Mouse (Mus musculus): ENCODE measurements around the gene Tfpi. TPM values are rescaled to one million over a fixed set of nuclear protein-coding genes. Genes with fewer than 3 reads are reported as not detected.

Tfpi gene
- polyA plus RNA-seq, 1 experiment from 2014 or later: 25.8 TPM

DNA sequence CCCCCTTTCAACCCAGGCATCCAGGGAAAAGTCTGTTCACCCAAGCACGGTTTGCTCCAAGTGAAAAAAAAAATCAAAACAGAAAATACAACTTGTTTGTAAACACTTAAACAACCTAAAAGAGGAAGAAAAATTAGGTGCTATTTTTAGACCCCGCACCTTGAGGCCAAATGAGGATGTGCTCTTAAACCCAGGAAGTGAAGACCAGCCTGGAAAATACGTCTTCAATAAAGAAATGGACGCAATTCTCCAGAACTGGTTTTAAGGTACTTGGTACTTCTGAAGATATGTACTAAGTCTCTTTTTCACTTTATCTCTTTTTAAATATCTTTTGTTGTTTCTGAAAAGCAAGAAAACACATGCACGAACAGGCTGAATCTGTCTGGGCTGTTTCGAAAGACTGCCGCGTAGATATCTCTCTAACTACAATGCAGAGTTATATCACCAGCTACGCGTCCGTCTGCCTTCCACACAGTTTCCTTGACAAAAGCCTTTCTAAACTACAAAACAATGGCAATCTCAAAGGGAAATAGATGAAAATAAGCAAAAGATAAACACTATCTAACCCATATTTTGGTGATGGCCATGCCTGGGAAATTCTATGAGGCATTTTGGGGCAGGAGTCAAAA is 89.1 kb downstream of the Tfpi start:
- WGBS (ENCODE audit: insufficient replicate concordance): 24% methylated on average over 11 of the region's 11 CpGs

DNA sequence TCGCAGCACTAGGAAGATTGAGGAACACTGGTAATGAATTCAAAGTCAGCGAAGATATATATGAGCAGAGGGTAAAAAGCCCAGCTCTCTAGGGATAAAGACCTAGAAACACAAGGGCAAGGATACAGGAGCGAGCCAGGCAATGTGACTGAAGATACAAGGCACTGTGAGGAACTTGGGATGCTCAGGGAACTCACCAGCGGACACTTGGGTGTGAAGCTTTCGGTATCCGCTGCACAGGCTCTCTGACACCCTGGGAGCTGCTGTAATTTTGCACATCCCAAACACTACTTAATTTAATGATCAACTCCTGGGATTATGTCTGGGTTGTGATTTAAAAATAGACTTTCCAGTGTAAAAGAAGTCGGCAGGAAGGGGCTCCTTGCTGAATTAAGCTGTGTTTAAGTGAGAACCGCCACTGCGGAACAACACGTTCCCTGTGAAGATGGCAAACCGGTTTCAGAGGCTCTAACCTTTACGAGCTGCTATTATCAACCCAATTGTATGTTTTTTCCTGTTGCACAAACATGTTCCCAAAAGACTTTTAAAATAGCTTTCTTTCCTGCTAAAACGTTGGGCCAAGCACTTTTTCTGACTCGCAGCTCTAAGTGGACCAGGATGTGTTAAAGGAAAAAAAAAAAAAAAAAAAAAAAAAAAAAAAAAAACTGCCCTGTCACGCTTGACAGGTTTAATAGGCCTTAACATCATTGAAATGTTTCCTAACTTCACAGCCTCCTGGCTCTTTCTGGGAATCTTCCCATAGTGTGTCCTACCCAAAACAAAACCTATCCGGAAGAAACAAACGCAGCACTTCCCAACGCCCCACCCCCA is 89.8 kb downstream of the Tfpi start:
- Histone ChIP-seq H3K4me2 (peak overlapping the region; percentile 57), H3K27me3 (replicated peaks) (no peaks in the 10 kb centered on the region), H3K4me3 (peak overlapping the region; percentile 43), H3K4me1 (peaks cover 33% of the 10 kb centered on the region), H3K36me3 (no peaks in the 10 kb centered on the region), H3K9ac (0 out of 2 replicates have a peak overlapping the region, but pooled peaks have one; percentile 22), H3K27ac (0 out of 2 replicates have a peak overlapping the region, but pooled peaks have one; percentile 10), H3K9me3 (replicated peaks) (no peaks in the 10 kb centered on the region)
- WGBS (ENCODE audit: insufficient replicate concordance): 59% methylated on average over 18 of the region's 18 CpGs
- ATAC-seq: no peak

More for the DNA sequence above, 89.1 kb downstream of the Tfpi start:
- peak overlapping the region; percentile 57 for H3K4me2 ChIP-seq
- H3K4me1 ChIP-seq: peaks cover 33% of the 10 kb centered on the region
- H3K4me3 ChIP-seq: peak overlapping the region; percentile 43
- H3K9me3 ChIP-seq (replicated peaks): no peaks in the 10 kb centered on the region
- no peaks in the 10 kb centered on the region for H3K27me3 ChIP-seq (replicated peaks)
- peak overlapping the region; percentile 22; the same call in 1 of the 2 replicates for H3K9ac ChIP-seq
- 0 out of 2 replicates have a peak overlapping the region, but pooled peaks have one; percentile 3 for H3K27ac ChIP-seq
- ATAC-seq: no peak
- H3K36me3 ChIP-seq: no peaks in the 10 kb centered on the region

- 43% methylated on average over 6 of the region's 6 CpGs for WGBS (ENCODE audit: insufficient replicate concordance)
These were observed 91.5 kb downstream of the Tfpi start for GRCm38 (mm10) chr2:84384911-84385693.

DNA sequence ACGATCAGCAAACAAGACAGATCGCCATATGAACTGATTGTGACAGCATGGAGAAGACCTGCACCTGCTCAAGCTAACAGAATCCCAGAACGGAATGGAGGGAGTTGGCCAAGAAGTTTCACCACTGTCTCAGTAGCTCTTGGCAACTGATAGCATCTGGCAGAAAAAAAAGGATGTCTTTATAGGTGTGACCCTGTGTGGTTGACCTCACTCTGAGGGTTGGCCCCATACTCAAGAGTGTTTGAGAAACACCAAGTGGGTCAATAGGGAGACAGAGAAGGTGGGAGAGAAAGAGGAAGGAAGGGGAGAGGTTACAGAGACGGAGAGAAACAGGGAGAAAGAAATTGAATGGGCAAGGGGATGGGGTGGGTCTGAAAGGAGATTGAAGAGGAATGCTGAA is 92.7 kb downstream of the Tfpi start:
- Histone ChIP-seq H3K9ac (no peak overlapping the region), H3K9me3 (replicated peaks) (no peaks in the 10 kb centered on the region), H3K4me2 (no peak overlapping the region), H3K27me3 (replicated peaks) (no peaks in the 10 kb centered on the region), H3K4me1 (peaks cover 28% of the 10 kb centered on the region), H3K27ac (no peak overlapping the region), H3K4me3 (no peak overlapping the region), H3K36me3 (no peaks in the 10 kb centered on the region)
- ATAC-seq: no peak
- 56% methylated on average over 4 of the region's 4 CpGs for WGBS (ENCODE audit: insufficient replicate concordance)

More at GRCm38 (mm10) chr2:84384911-84385693, 91.5 kb downstream of the Tfpi start:
- Histone ChIP-seq H3K9ac (no peak overlapping the region), H3K36me3 (no peaks in the 10 kb centered on the region), H3K4me1 (peaks cover 33% of the 10 kb centered on the region), H3K9me3 (replicated peaks) (no peaks in the 10 kb centered on the region), H3K27me3 (replicated peaks) (no peaks in the 10 kb centered on the region), H3K4me3 (no peak overlapping the region), H3K4me2 (peak overlapping the region; percentile 10; the same call in 1 of the 2 replicates), H3K27ac (no peak overlapping the region)
- ATAC-seq: peak; percentile 65

Other genes starting within 250 kb of the Tfpi start
- gene Calcrl, start 51.4 kb downstream of the Tfpi start, polyA plus RNA-seq (2016; fragmentation: Nextera tagmentation; extraction: Ambion mirVana): 22.1 and 24.6 TPM in 2 replicates
- gene Ctnnd1, start 174.0 kb upstream of the Tfpi start, polyA plus RNA-seq (2016; fragmentation: Nextera tagmentation; extraction: Ambion mirVana): 18.6 and 20.5 TPM in 2 replicates
- gene Btbd18, start 182.3 kb upstream of the Tfpi start, polyA plus RNA-seq (2016; fragmentation: Nextera tagmentation; extraction: Ambion mirVana): 0.04 and 0.10 TPM in 2 replicates
- gene Selenoh, start 194.0 kb upstream of the Tfpi start, polyA plus RNA-seq (2016; fragmentation: Nextera tagmentation; extraction: Ambion mirVana): 163 and 165 TPM in 2 replicates
- gene Gm28635, start 201.3 kb upstream of the Tfpi start, polyA plus RNA-seq (2016; fragmentation: Nextera tagmentation; extraction: Ambion mirVana): not detected in 2 replicates
- gene Med19, start 201.6 kb upstream of the Tfpi start, polyA plus RNA-seq (2016; fragmentation: Nextera tagmentation; extraction: Ambion mirVana): 27.2 and 28.1 TPM in 2 replicates
- 86.3 and 88.8 TPM in 2 replicates for gene Tmx2, start 202.4 kb upstream of the Tfpi start, polyA plus RNA-seq (2016; fragmentation: Nextera tagmentation; extraction: Ambion mirVana)
- 28.1 and 29.3 TPM in 2 replicates for gene Zdhhc5, start 238.4 kb upstream of the Tfpi start, polyA plus RNA-seq (2016; fragmentation: Nextera tagmentation; extraction: Ambion mirVana)